Mouse (Mus musculus) embryonic fibroblast, embryonic 13.5 days (primary cell): ENCODE measurements at regions not wholly inside any gene's neighbourhood (a gene's known extent, or its start where the extent isn't known, plus 50 kb on each side); places are given as distances from the start of the nearest gene placed in this dataset.

Experiments used
- H3K27ac ChIP-seq: 2 replicates; pipeline ENCODE4 v1.5.1; 2012; ENCODE audit warnings: low read length, control low read depth, inconsistent platforms; ENCODE audit not compliant: insufficient read depth
- H3K4me1 ChIP-seq: 2 replicates; pipeline ENCODE4 v1.6.1; 2011; ENCODE audit warnings: low read length; ENCODE audit not compliant: control insufficient read depth, insufficient read depth
- H3K4me3 ChIP-seq: 2 replicates; pipeline ENCODE4 v1.5.1; 2011; ENCODE audit warnings: mild to moderate bottlenecking, control low read depth, low read length; ENCODE audit not compliant: insufficient read depth
- CTCF ChIP-seq: IDR thresholded peaks from 2 replicates; pipeline ENCODE4 v1.5.1; 2011; ENCODE audit warnings: mild to moderate bottlenecking, control low read depth, low read length, moderate library complexity, borderline replicate concordance; ENCODE audit not compliant: insufficient read depth
- POLR2A ChIP-seq: IDR thresholded peaks from 2 replicates; pipeline ENCODE4 v1.6.1; 2011; ENCODE audit warnings: low read depth, mild to moderate bottlenecking, control low read depth, low read length, moderate library complexity

- TF ChIP-seq POLR2A (no peak), CTCF (no peak)
- no peak overlapping the region for H3K4me3 ChIP-seq
- H3K4me1 ChIP-seq: peaks cover 5% of the 10 kb centered on the region
- H3K27ac ChIP-seq: no peak overlapping the region
Observed at GRCm38 (mm10) chr15:25305801-25306200, 107.8 kb downstream of the Basp1 start.

GRCm38 (mm10) chr15:25303379-25303778 is 110.2 kb downstream of the Basp1 start:
- Histone ChIP-seq H3K4me1 (peaks cover 5% of the 10 kb centered on the region), H3K27ac (no peak overlapping the region), H3K4me3 (no peak overlapping the region)
- no peak for TF ChIP-seq CTCF
- no peak for TF ChIP-seq POLR2A

- TF ChIP-seq POLR2A: no peak
- TF ChIP-seq CTCF: no peak
- no peak overlapping the region for H3K4me3 ChIP-seq
- H3K27ac ChIP-seq: peak overlapping the region; percentile 53; the same call in 1 of the 2 replicates
- peaks cover 5% of the 10 kb centered on the region for H3K4me1 ChIP-seq
Observed at GRCm38 (mm10) chr15:25302671-25303294, 110.8 kb downstream of the Basp1 start.

- H3K4me1 ChIP-seq: peaks cover 5% of the 10 kb centered on the region
- peak overlapping the region; percentile 4 for H3K27ac ChIP-seq
- no peak for TF ChIP-seq CTCF
- TF ChIP-seq POLR2A: no peak
- no peak overlapping the region for H3K4me3 ChIP-seq
Observed at GRCm38 (mm10) chr15:25301810-25302209, 111.8 kb downstream of the Basp1 start.

GRCm38 (mm10) chr15:25297278-25297677 is 116.3 kb downstream of the Basp1 start:
- H3K27ac ChIP-seq: no peak overlapping the region
- no peak overlapping the region for H3K4me3 ChIP-seq
- no peak for TF ChIP-seq CTCF
- TF ChIP-seq POLR2A: no peak
- no peaks in the 10 kb centered on the region for H3K4me1 ChIP-seq

- no peak overlapping the region for H3K27ac ChIP-seq
- H3K4me1 ChIP-seq: no peaks in the 10 kb centered on the region
- no peak for TF ChIP-seq POLR2A
- TF ChIP-seq CTCF: no peak
- H3K4me3 ChIP-seq: no peak overlapping the region
Observed at GRCm38 (mm10) chr15:25296714-25297113, 116.8 kb downstream of the Basp1 start.

- no peak overlapping the region for H3K27ac ChIP-seq
- no peaks in the 10 kb centered on the region for H3K4me1 ChIP-seq
- no peak overlapping the region for H3K4me3 ChIP-seq
- TF ChIP-seq POLR2A (no peak), CTCF (no peak)
Observed at GRCm38 (mm10) chr15:25295753-25296152, 117.8 kb downstream of the Basp1 start.

- Histone ChIP-seq H3K27ac (no peak overlapping the region), H3K4me3 (no peak overlapping the region), H3K4me1 (no peaks in the 10 kb centered on the region)
- TF ChIP-seq CTCF: no peak
- TF ChIP-seq POLR2A: no peak
Observed at GRCm38 (mm10) chr15:25291231-25291691, 122.3 kb downstream of the Basp1 start.

GRCm38 (mm10) chr15:25287850-25288249 is 125.7 kb downstream of the Basp1 start:
- Histone ChIP-seq H3K4me1 (peaks cover 4% of the 10 kb centered on the region; the same call in 1 of the 2 replicates), H3K27ac (no peak overlapping the region), H3K4me3 (no peak overlapping the region)
- no peak for TF ChIP-seq CTCF
- no peak for TF ChIP-seq POLR2A

- H3K27ac ChIP-seq: no peak overlapping the region
- no peak overlapping the region for H3K4me3 ChIP-seq
- TF ChIP-seq CTCF: no peak
- TF ChIP-seq POLR2A: no peak
- peaks cover 4% of the 10 kb centered on the region; the same call in 1 of the 2 replicates for H3K4me1 ChIP-seq
Observed at GRCm38 (mm10) chr15:25284354-25285199, 129.0 kb downstream of the Basp1 start.
